Mouse (Mus musculus) olfactory bulb, adult 2 months (tissue): ENCODE measurements around the gene Mrgpra2b. TPM values are rescaled to one million over a fixed set of nuclear protein-coding genes. Genes with fewer than 3 reads are reported as not detected.

Source experiments
- polyA plus RNA-seq: library from polyadenylated mRNA; stranded (reverse); fragments of >200 nt; gene quantifications from 2 replicates; pipeline ENCODE4 v1.2.4, GENCODE M21; 2012; ENCODE audit warnings: low replicate concordance; ENCODE audit not compliant: missing spikeins, insufficient read depth, insufficient read length

Mrgpra2b gene
- polyA plus RNA-seq, 1 experiment = not detected

Other genes starting within 250 kb of the Mrgpra2b start
- not detected in 2 replicates for gene Mrgpra1, start 174.6 kb downstream of the Mrgpra2b start, polyA plus RNA-seq
- gene Mrgpra2a, start 76.7 kb downstream of the Mrgpra2b start, polyA plus RNA-seq = not detected in 2 replicates
- gene Mrgpra3, start 72.5 kb upstream of the Mrgpra2b start, polyA plus RNA-seq = not detected in 2 replicates